Mouse (Mus musculus): Measurements from ENCODE around the gene Thap11. TPM values are rescaled to one million over a fixed set of nuclear protein-coding genes. Genes with fewer than 3 reads are reported as not detected.

Gene Thap11
- total RNA-seq, 1 experiment from 2014 or later, result 28.3 TPM

DNA sequence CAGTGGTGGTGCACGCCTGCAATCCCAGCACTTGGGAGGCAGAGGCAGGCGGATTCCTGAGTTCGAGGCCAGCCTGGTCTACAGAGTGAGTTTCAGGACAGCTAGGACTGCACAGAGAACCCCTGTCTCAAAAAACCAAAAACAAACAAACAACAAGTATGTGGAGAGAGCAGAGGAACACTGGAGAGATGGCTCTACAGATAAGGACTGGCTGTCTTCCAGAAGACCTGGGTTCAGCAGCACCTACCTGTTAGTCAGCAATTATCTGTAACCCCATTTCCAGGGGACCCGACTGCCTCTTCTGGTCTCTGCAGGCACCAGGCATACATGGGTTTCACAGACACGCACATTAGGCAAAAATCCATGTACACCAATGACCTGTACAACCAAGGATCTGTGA is 15.7 kb upstream of the Thap11 start:
- no peak for ATAC-seq (replicated peaks in 1 of 2; ENCODE audit: insufficient read depth in 1 of 2, low FRiP score in 2 of 2, low TSS enrichment in 1 of 2, low read depth in 1 of 2, poor library complexity in 2 of 2, severe bottlenecking in 2 of 2)

DNA sequence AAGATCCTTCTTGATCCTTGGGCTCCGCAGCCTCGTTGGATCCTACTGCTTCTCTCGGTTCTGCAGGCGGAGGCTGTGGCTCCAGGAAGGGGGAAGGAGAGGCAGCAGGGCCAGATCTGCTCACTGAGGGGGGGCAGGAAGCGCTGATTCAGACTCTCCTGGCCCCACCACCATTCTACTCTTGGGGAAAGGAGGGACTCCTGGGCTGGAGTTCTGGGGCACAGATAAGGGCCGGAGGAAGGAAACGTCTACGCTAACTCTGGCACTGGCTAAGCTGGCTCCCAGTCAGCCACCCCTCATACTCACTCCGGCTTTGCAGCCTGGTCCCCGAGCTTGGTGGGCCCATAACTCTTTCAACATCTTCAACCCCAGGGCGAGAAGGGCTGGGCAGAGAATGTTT is 8.3 kb upstream of the Thap11 start:
- ATAC-seq (replicated peaks in 1 of 2; ENCODE audit: insufficient read depth in 1 of 2, low FRiP score in 2 of 2, low TSS enrichment in 1 of 2, low read depth in 1 of 2, poor library complexity in 2 of 2, severe bottlenecking in 2 of 2), result peak; percentile 58 to 59

DNA sequence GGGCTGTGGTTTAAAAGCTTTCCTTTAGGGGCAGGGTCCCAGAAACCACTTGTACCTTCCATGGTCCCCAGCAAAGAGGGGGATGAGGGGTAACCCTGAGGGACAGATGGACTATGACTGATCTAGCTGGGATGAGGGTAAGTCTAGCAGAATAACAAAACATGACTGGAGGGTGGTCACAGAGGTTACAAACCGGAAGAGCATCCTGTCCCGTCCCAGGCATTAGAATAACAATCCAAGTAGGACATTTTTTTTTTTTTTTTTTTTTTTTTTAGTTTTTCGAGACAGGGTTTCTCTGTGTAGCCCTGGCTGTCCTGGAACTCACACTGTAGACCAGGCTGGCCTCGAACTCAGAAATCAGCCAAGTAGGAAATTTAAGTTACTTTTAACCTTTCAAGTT is 4.9 kb upstream of the Thap11 start:
- no peak for ATAC-seq (replicated peaks in 1 of 2; ENCODE audit: insufficient read depth in 1 of 2, low FRiP score in 2 of 2, low TSS enrichment in 1 of 2, low read depth in 1 of 2, poor library complexity in 2 of 2, severe bottlenecking in 2 of 2)

DNA sequence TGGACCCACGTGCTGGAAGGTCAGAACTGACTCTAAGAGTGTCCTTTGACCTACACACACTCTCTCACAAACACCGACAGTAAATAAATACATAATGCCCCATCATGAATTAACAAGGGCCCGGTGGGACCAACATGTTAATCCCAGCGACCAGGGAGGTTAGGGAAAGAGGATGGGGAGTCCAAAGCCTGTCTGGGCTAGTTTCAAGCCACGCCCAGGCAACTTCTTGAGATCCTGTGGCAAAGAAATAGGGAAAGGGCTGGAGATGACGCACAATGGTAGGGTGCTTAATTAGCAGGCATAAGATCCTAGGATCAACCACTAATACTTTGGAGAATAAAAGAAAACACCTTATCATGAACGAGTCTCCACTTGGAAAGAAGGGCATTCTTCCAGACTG is 4.3 kb upstream of the Thap11 start:
- no peak for ATAC-seq (replicated peaks in 1 of 2; ENCODE audit: insufficient read depth in 1 of 2, low FRiP score in 2 of 2, low TSS enrichment in 1 of 2, low read depth in 1 of 2, poor library complexity in 2 of 2, severe bottlenecking in 2 of 2)

GRCm38 (mm10) chr8:105851651-105852143 is 3.2 kb upstream of the Thap11 start:
- peak; percentile 82 to 84 for ATAC-seq (replicated peaks in 1 of 2; ENCODE audit: insufficient read depth in 1 of 2, low FRiP score in 2 of 2, low TSS enrichment in 1 of 2, low read depth in 1 of 2, poor library complexity in 2 of 2, severe bottlenecking in 2 of 2)

GRCm38 (mm10) chr8:105852146-105852729 is 2.7 kb upstream of the Thap11 start:
- ATAC-seq (replicated peaks in 1 of 2; ENCODE audit: insufficient read depth in 1 of 2, low FRiP score in 2 of 2, low TSS enrichment in 1 of 2, low read depth in 1 of 2, poor library complexity in 2 of 2, severe bottlenecking in 2 of 2), result no peak

- ATAC-seq (replicated peaks in 1 of 2; ENCODE audit: insufficient read depth in 1 of 2, low FRiP score in 2 of 2, low TSS enrichment in 1 of 2, low read depth in 1 of 2, poor library complexity in 2 of 2, severe bottlenecking in 2 of 2), result no peak
These were observed 1.8 kb upstream of the Thap11 start, which contains the start of gene Cenpt for GRCm38 (mm10) chr8:105853178-105853577. Gene Cenpt (minus strand): TSS chr8:105853278.

GRCm38 (mm10) chr8:105854303-105854702 is 629 bp upstream of the Thap11 start:
- no peak for ATAC-seq (replicated peaks in 1 of 2; ENCODE audit: insufficient read depth in 1 of 2, low FRiP score in 2 of 2, low TSS enrichment in 1 of 2, low read depth in 1 of 2, poor library complexity in 2 of 2, severe bottlenecking in 2 of 2)

- ATAC-seq (replicated peaks in 1 of 2; ENCODE audit: insufficient read depth in 1 of 2, low FRiP score in 2 of 2, low TSS enrichment in 1 of 2, low read depth in 1 of 2, poor library complexity in 2 of 2, severe bottlenecking in 2 of 2), result no peak
These were observed 576 bp downstream of the Thap11 start for GRCm38 (mm10) chr8:105855248-105856167.

- no peak for ATAC-seq (replicated peaks in 1 of 2; ENCODE audit: insufficient read depth in 1 of 2, low FRiP score in 2 of 2, low TSS enrichment in 1 of 2, low read depth in 1 of 2, poor library complexity in 2 of 2, severe bottlenecking in 2 of 2)
These were observed 1.4 kb downstream of the Thap11 start for GRCm38 (mm10) chr8:105856168-105856835.

- ATAC-seq (replicated peaks in 1 of 2; ENCODE audit: insufficient read depth in 1 of 2, low FRiP score in 2 of 2, low TSS enrichment in 1 of 2, low read depth in 1 of 2, poor library complexity in 2 of 2, severe bottlenecking in 2 of 2), result no peak; a peak in 1 of 4 replicates
These were observed 3.6 kb downstream of the Thap11 start for GRCm38 (mm10) chr8:105858495-105858894.

DNA sequence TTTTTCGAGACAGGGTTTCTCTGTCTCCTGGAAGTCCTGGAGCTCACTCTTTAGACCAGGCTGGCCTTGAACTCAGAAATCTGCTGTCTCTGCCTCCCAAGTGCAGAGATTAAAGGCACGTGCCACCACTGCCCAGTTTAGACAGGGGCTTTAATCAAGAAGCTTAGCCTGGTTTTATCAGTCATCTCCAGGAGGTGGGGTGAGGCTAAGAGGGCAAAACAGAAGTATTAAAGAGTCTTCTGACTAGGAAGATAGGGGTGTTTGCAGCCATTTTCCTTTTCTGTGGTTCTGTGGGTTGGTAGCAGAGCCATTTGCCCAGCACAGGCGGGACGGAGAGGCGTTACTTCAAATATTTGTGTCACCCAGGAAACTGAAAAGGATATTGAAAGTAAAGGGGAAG is 4.4 kb downstream of the Thap11 start:
- ATAC-seq (replicated peaks in 1 of 2; ENCODE audit: insufficient read depth in 1 of 2, low FRiP score in 2 of 2, low TSS enrichment in 1 of 2, low read depth in 1 of 2, poor library complexity in 2 of 2, severe bottlenecking in 2 of 2), result no peak

- ATAC-seq (replicated peaks in 1 of 2; ENCODE audit: insufficient read depth in 1 of 2, low FRiP score in 2 of 2, low TSS enrichment in 1 of 2, low read depth in 1 of 2, poor library complexity in 2 of 2, severe bottlenecking in 2 of 2), result peak; percentile 95 to 97
These were observed 5.4 kb downstream of the Thap11 start, which contains the start of gene Nutf2 for GRCm38 (mm10) chr8:105860143-105860981. Gene Nutf2 (plus strand): TSS chr8:105860580.

GRCm38 (mm10) chr8:105861951-105862350 is 7.0 kb downstream of the Thap11 start:
- ATAC-seq (replicated peaks in 1 of 2; ENCODE audit: insufficient read depth in 1 of 2, low FRiP score in 2 of 2, low TSS enrichment in 1 of 2, low read depth in 1 of 2, poor library complexity in 2 of 2, severe bottlenecking in 2 of 2), result no peak

- no peak for ATAC-seq (replicated peaks in 1 of 2; ENCODE audit: insufficient read depth in 1 of 2, low FRiP score in 2 of 2, low TSS enrichment in 1 of 2, low read depth in 1 of 2, poor library complexity in 2 of 2, severe bottlenecking in 2 of 2)
These were observed 11.6 kb downstream of the Thap11 start for GRCm38 (mm10) chr8:105866364-105867029.

GRCm38 (mm10) chr8:105874301-105874700 is 19.4 kb downstream of the Thap11 start:
- ATAC-seq (replicated peaks in 1 of 2; ENCODE audit: insufficient read depth in 1 of 2, low FRiP score in 2 of 2, low TSS enrichment in 1 of 2, low read depth in 1 of 2, poor library complexity in 2 of 2, severe bottlenecking in 2 of 2), result no peak
